Mouse (Mus musculus) liver, postnatal 0 days (tissue): ENCODE data around the gene Cacng6. TPM values are rescaled to one million over a fixed set of nuclear protein-coding genes. Genes with fewer than 3 reads are reported as not detected.
A peak's percentile ranks its signal among the peaks of the same experiment; 100 is the strongest.
"Not testable (repeated sequence)": the region's sequence is repeated elsewhere in the genome, so short reads cannot be mapped to it uniquely, and the experiment has no call there.

Experiments used
- ATAC-seq: fragments of 200-750 bp; cut with Nextera tagmentation; 2 replicates; pipeline ENCODE4 v1.8.0; 2017; ENCODE audit warnings: mild to moderate bottlenecking, moderate library complexity
- DNase-seq: peaks from one replicate; pipeline ENCODE4 v3.0.0-alpha.2; 2016
- H3K27ac ChIP-seq: fragments of 300-500 bp; sonication (generic); 2 replicates; pipeline ENCODE4 v1.5.1; 2014; ENCODE audit warnings: antibody characterized with exemption, moderate library complexity, mild to moderate bottlenecking, low read depth
- H3K27me3 ChIP-seq: fragments of 300-500 bp; sonication (generic); 2 replicates; pipeline ENCODE4 v1.6.1; 2014; ENCODE audit warnings: low read length, control low read depth, mixed read lengths; ENCODE audit not compliant: insufficient read depth
- H3K36me3 ChIP-seq: fragments of 300-500 bp; sonication (generic); replicated peaks from 2 replicates; pipeline ENCODE4 v1.6.1; 2014; ENCODE audit warnings: mild to moderate bottlenecking, control low read depth, low read length, moderate library complexity, mixed read lengths; ENCODE audit not compliant: insufficient read depth
- H3K4me1 ChIP-seq: fragments of 300-500 bp; sonication (generic); 2 replicates; pipeline ENCODE4 v1.6.1; 2014; ENCODE audit warnings: antibody characterized with exemption, mild to moderate bottlenecking, control low read depth; ENCODE audit not compliant: insufficient read depth
- H3K4me2 ChIP-seq: fragments of 300-500 bp; sonication (generic); 2 replicates; pipeline ENCODE4 v1.6.1; 2014; ENCODE audit warnings: low read depth, mild to moderate bottlenecking, low read length, moderate library complexity, mixed read lengths
- H3K4me3 ChIP-seq: fragments of 300-500 bp; sonication (generic); 2 replicates; pipeline ENCODE4 v1.5.1; 2014; ENCODE audit warnings: low read depth, low read length
- H3K9ac ChIP-seq: fragments of 300-500 bp; sonication (generic); replicated peaks from 2 replicates; pipeline ENCODE4 v1.6.1; 2014; ENCODE audit warnings: mild to moderate bottlenecking, moderate library complexity
- H3K9me3 ChIP-seq: fragments of 300-500 bp; sonication (generic); 2 replicates; pipeline ENCODE4 v1.6.1; 2016; ENCODE audit warnings: mild to moderate bottlenecking, control low read depth, low read length, mixed read lengths
- CTCF ChIP-seq: sonication (generic); IDR thresholded peaks from 2 replicates; pipeline ENCODE4 v1.5.1; 2016; ENCODE audit warnings: antibody characterized with exemption, low read depth
- EP300 ChIP-seq: IDR thresholded peaks from 2 replicates; pipeline ENCODE4 v1.6.1; 2016; ENCODE audit warnings: antibody characterized with exemption, low read depth, mild to moderate bottlenecking
- WGBS: fragments of 180-500 bp; shearing (Covaris S2); extraction: QIAGEN DNeasy Blood & Tissue Kit; methylation state at CpG from one replicate; pipeline ENCODE4 v1.1.7; 2014; ENCODE audit not compliant: insufficient replicate concordance; 5-methylcytosine and 5-hydroxymethylcytosine counted together
- polyA plus RNA-seq: library from polyadenylated mRNA; unstranded; fragments of >200 nt; fragmentation: Nextera tagmentation; extraction: Ambion mirVana; gene quantifications from 2 replicates; pipeline ENCODE4 v1.2.1, GENCODE M21; 2015

Gene Cacng6
- polyA plus RNA-seq, 1 experiment from 2014 or later: not detected

DNA sequence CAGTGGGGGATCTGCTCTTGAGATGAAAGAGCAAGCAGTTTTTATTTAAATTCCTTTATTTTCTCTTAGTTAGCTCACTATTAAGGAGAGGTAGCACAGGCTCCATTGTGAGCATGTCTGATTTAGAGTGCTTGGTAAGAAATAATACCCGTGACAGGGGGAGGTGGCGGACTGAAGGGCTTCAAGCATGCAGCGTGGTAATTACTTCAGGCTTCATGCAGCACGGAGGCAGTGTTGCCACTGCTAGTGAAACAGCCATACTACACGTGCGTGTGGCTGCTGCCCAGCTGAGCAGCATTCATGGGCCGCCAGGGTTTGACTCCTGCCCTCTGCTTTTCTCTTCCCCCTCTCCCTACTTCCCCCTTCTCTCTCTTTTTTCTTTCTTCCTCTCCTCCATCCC, 26.2 kb upstream of the Cacng6 start:
- Histone ChIP-seq H3K27me3 (no peaks in the 10 kb centered on the region), H3K36me3 (no peaks in the 10 kb centered on the region), H3K27ac (no peak overlapping the region), H3K4me3 (no peak overlapping the region), H3K4me1 (no peaks in the 10 kb centered on the region), H3K9ac (no peak overlapping the region), H3K4me2 (no peak overlapping the region), H3K9me3 (no peaks in the 10 kb centered on the region)
- WGBS: 59% methylated on average over 7 of the region's 7 CpGs
- DNase-seq: no peak
- no peak for TF ChIP-seq EP300
- no peak for TF ChIP-seq CTCF
- no peak for ATAC-seq

DNA sequence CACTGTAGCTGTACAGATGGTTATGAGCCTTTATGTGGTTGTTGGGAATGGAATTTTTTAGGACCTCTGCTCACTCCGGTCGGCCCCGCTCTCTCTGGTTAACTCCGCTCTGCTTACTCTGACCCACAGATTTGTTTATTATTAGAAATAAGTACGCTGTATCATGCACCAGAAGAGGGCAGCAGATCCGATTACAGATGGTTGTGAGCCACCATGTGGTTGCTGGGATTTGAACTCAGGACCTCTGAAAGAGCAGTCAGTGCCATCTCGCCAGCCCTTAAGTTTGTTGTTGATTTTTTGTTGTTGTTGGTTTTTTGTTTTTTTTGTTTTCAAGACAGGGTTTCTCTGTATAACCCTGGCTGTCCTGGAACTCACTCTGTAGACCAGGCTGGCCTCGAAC, 25.6 kb upstream of the Cacng6 start:
- not testable (repeated sequence) for ATAC-seq, H3K4me3 ChIP-seq, H3K9ac ChIP-seq, H3K27me3 ChIP-seq, H3K9me3 ChIP-seq, H3K27ac ChIP-seq, H3K4me1 ChIP-seq, H3K4me2 ChIP-seq, DNase-seq, H3K36me3 ChIP-seq
- 86% methylated on average over 8 of the region's 8 CpGs for WGBS

DNA sequence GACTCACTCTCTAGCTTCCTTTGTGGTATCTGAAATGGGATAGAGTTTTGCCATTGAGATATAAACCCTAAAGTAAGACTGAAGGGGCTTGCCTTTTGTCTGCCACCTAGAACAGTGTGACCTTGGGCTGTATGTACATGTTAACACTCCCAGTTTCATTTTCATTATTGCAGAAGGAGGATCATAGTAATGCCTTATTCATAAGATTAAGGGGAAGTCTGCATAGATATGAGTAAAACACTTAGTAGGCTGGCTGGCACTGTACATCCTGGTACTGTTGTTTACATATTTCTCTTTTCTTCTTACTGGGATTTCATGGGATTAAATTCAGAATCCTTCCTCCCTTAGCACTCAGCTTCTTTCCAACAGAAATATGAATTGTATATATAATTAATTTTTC, 24.1 kb upstream of the Cacng6 start:
- no peak overlapping the region for H3K4me2 ChIP-seq
- H3K9me3 ChIP-seq: no peaks in the 10 kb centered on the region
- no peaks in the 10 kb centered on the region for H3K4me1 ChIP-seq
- H3K36me3 ChIP-seq: no peaks in the 10 kb centered on the region
- ATAC-seq (no peak), DNase-seq (no peak)
- TF ChIP-seq CTCF: no peak
- TF ChIP-seq EP300: no peak
- no peak overlapping the region for H3K9ac ChIP-seq
- no peaks in the 10 kb centered on the region for H3K27me3 ChIP-seq
- no peak overlapping the region for H3K27ac ChIP-seq
- no peak overlapping the region for H3K4me3 ChIP-seq

DNA sequence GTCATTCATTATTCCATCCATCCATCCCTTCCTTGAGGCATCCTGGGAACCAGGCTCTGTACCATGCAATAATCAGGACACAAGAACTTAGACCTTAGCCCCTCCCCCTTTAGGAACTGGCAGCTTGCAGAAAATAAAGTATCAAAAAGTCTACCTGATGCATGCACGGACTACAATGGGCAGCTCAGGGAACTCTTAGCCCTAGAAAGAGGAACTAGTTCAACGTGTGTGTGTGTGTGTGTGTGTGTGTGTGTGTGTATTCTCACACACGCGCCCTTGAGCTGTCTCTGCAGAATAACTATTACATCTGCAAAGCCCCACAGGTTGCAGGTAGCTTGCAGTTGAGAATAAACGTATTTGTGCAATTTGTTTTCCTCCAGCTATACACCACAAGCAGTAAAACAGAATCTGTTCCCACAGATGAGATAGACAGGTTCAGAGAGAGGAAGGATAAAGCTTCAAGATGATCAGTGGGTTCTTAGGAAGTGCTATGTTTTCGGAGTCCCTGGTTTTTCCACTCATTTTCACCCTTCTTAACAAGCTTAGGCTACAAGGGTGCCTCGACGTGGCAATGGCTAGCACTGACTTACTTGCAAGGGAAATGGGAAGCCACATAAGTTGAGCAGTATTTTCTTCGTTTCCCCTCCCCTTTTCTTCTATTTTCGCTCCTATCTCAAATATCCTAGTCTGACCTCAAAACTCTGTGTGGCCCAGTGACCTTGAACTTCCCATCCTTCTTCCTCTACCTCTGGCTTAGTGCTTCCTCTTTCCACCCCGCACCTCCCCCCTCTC, 14.1 kb upstream of the Cacng6 start:
- DNase-seq: no peak
- H3K36me3 ChIP-seq: no peaks in the 10 kb centered on the region
- no peak for TF ChIP-seq CTCF
- no peak for TF ChIP-seq EP300
- 22% methylated on average over 11 of the region's 11 CpGs for WGBS
- no peak overlapping the region for H3K4me2 ChIP-seq
- no peaks in the 10 kb centered on the region for H3K9me3 ChIP-seq
- H3K4me3 ChIP-seq: no peak overlapping the region
- no peaks in the 10 kb centered on the region; the same call in 1 of the 2 replicates for H3K4me1 ChIP-seq
- H3K27ac ChIP-seq: no peak overlapping the region
- H3K27me3 ChIP-seq: peaks cover 49% of the 10 kb centered on the region
- no peak for ATAC-seq
- H3K9ac ChIP-seq: no peak overlapping the region

DNA sequence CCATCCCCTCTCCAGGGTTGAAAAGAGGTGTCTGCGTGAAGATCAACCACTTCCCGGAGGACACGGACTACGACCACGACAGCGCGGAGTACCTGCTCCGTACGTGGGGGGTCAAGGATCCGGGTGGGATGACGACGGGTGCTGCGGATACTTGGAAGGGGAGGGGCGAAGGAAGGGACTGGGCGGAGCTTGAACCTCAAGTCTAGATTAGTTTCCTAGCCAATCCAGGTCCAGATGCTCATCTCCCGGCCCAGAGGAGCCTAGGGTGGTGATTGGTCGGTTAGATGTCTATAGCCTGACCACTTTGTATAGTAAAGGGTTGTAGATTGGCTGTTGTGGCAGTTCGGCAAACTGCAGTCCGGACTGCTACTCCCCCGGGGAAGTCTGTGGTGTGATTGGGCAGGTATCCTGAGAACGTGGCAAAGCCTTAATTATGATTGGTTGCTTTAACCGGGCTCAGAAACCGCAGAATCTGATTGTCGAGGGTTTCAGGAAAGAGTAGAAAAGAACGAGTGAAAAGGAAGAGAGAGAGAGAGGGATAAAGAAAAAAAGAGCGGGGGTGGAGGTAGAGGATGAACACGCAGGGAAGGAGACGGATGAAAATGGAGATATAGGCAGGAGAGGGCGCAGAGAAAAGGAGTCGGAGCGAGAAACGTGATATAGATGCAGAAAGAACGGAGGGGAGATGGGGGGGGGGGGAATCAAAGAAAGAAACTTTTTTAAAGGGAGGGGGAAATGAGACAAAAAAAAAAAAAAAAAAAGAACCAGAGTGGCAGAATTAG, 12.6 kb upstream of the Cacng6 start:
- DNase-seq: no peak
- TF ChIP-seq CTCF: no peak
- no peak for TF ChIP-seq EP300
- Histone ChIP-seq H3K9me3 (no peaks in the 10 kb centered on the region), H3K36me3 (no peaks in the 10 kb centered on the region), H3K27me3 (peaks cover 62% of the 10 kb centered on the region), H3K4me1 (no peaks in the 10 kb centered on the region; the same call in 1 of the 2 replicates), H3K27ac (no peak overlapping the region), H3K4me3 (no peak overlapping the region), H3K9ac (no peak overlapping the region), H3K4me2 (peak overlapping the region; percentile 28; the same call in 1 of the 2 replicates)
- ATAC-seq: no peak
- WGBS: 2% methylated on average over 33 of the region's 33 CpGs

DNA sequence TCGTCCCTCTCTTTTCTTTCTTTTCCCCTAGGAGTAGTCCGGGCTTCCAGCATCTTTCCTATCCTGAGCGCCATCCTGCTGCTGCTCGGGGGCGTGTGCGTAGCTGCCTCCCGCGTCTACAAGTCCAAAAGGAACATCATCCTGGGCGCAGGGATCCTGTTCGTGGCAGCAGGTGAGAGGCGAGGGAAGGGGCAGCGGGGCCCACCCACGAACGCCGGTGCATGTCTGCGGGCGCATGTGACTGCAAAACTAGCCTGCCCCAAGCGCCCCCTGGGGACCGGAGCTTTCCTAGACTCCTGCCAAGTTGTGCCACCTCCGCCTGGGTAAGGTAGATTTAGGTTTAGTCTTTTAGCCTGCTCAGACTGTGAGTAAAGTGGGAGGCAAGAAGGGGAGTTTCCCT, 12.0 kb upstream of the Cacng6 start:
- Histone ChIP-seq H3K4me1 (no peaks in the 10 kb centered on the region; the same call in 1 of the 2 replicates), H3K27me3 (peaks cover 67% of the 10 kb centered on the region), H3K9ac (no peak overlapping the region), H3K4me2 (peak overlapping the region; percentile 38; the same call in 1 of the 2 replicates), H3K4me3 (no peak overlapping the region), H3K36me3 (no peaks in the 10 kb centered on the region), H3K27ac (no peak overlapping the region), H3K9me3 (no peaks in the 10 kb centered on the region)
- 3% methylated on average over 20 of the region's 20 CpGs for WGBS
- TF ChIP-seq CTCF (peak; percentile 21), EP300 (no peak)
- ATAC-seq (no peak), DNase-seq (peak; percentile 18)
